Mouse (Mus musculus) liver, embryonic 14.5 days (tissue): Measurements from ENCODE around the gene Tagln2.

Experiments used
- CTCF ChIP-seq: IDR thresholded peaks from 2 replicates; pipeline ENCODE4 v1.5.1; 2016; ENCODE audit warnings: antibody characterized with exemption, low read depth, control low read depth
- EP300 ChIP-seq: IDR thresholded peaks from 2 replicates; pipeline ENCODE4 v1.6.1; 2016; ENCODE audit warnings: antibody characterized with exemption, low read depth

DNA sequence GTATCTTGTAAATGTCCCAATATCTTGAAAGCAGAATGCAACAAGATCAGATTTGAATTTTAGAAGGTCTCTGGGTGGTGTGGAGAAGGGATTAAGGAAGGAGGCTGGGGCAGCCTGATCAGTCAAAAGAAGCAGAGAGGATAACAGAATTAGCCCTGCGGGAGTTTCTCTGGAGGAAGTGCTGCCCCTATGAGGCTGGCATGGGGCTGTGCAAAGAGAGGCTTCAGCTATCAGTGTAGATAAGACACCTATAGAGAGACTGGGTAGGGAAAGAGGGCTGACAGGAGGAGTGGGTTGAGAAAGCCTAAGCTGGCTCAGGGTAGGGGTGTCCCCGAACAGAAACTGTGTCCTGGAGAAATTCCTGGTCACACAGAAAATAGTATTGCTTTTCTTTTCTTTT is 49.6 kb upstream of the Tagln2 start:
- TF ChIP-seq CTCF = no peak
- no peak for TF ChIP-seq EP300
